Mouse (Mus musculus): Measurements from ENCODE around the gene Ankar.

- TF ChIP-seq MYOD1 (IDR thresholded peaks at IDR 0.05; ENCODE audit: control insufficient read depth, insufficient read length, low read depth) (no peak), CTCF (IDR thresholded peaks at IDR 0.05; ENCODE audit: control insufficient read depth, insufficient read depth, insufficient read length) (no peak), MAX (IDR thresholded peaks at IDR 0.05) (no peak), FOSL1 (IDR thresholded peaks at IDR 0.05; ENCODE audit: insufficient read depth, low read length, poor library complexity, severe bottlenecking) (no peak), MYOG (IDR thresholded peaks at IDR 0.05; ENCODE audit: control insufficient read depth, extremely low read depth, insufficient read length) (no peak), CEBPB (IDR thresholded peaks at IDR 0.05; ENCODE audit: low read depth) (no peak)
These were observed 27.3 kb downstream of the Ankar start for GRCm38 (mm10) chr1:72673070-72673469.

All from C2C12 (cell line).